Mouse (Mus musculus): ENCODE results near the gene Ophn1. TPM values are rescaled to one million over a fixed set of nuclear protein-coding genes. Genes with fewer than 3 reads are reported as not detected.

Ophn1 gene
- polyA plus RNA-seq, 1 experiment from 2014 or later: 10.2 TPM

DNA sequence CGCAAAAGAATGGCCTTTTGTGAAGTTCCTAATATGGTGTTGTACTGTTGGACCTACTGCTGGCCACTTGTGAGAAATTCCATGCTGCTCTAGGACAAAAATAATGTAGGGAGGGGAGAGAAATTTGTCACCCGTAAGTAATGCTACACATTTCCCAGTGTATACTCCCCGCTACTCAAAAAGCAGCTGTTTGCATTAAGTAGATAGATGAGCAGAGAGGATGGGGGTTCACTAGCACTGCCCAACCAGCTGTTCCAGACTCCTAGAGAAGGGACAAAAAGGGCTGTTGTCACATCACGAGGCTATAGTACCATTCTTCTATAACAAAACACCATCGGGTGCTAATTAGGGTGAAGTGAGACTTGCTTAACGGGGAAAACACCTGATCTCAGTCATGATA, 15.7 kb downstream of the Ophn1 start:
- no peaks in the 10 kb centered on the region for H3K4me1 ChIP-seq (replicated peaks)
- H3K27ac ChIP-seq: no peak overlapping the region
- H3K27me3 ChIP-seq (replicated peaks): no peaks in the 10 kb centered on the region
- no peaks in the 10 kb centered on the region for H3K36me3 ChIP-seq
- no peak for ATAC-seq
- H3K4me2 ChIP-seq (replicated peaks): no peak overlapping the region
- no peak overlapping the region for H3K9ac ChIP-seq
- no peaks in the 10 kb centered on the region for H3K9me3 ChIP-seq
- H3K4me3 ChIP-seq (replicated peaks): no peak overlapping the region
- 67% methylated on average over 6 of the region's 6 CpGs for WGBS

DNA sequence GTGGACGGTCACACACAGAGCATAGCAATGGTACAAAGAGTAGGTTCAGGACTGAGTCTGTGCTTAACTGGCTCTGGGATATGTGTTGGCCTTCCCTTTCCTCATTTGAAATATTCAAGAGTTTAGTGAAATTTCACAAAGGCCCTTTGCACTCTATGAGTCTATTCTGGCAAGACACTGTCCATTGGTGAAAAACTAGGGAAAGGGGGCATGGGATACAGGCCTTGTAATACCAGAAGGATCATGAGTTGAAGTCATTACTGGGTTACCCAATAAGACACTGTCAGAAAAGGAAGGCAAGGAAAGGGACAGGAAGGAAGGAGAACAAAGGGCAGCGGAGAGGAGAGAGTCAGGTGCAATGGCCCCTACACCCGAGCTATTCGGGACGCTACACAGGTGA, 16.7 kb downstream of the Ophn1 start:
- no peak overlapping the region for H3K27ac ChIP-seq
- H3K4me3 ChIP-seq (replicated peaks): no peak overlapping the region
- no peaks in the 10 kb centered on the region for H3K4me1 ChIP-seq (replicated peaks)
- no peak overlapping the region for H3K9ac ChIP-seq
- no peak for ATAC-seq
- H3K9me3 ChIP-seq: no peaks in the 10 kb centered on the region
- WGBS: 90% methylated on average over 5 of the region's 5 CpGs
- H3K36me3 ChIP-seq: no peaks in the 10 kb centered on the region
- no peak overlapping the region for H3K4me2 ChIP-seq (replicated peaks)
- H3K27me3 ChIP-seq (replicated peaks): no peaks in the 10 kb centered on the region

DNA sequence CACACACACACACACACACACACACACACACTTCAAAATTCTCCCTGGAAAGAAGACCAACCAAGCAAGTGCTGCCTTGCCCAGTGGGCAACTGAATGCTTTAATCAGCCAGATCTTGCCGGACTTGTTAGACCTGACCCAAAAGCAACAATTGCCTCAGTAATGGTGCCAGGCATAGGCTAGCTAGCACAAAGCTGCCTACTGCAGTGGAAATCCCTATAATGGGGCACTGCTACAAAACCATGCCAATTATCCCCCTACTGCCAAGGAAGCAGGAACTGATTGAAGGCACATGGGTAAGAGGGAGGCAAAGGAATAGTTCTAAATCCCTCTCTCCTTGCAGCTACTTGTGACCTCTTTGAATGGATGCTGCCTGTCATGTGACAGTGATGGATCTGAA, 18.8 kb downstream of the Ophn1 start:
- Histone ChIP-seq H3K27ac (no peak overlapping the region), H3K4me3 (replicated peaks) (no peak overlapping the region), H3K36me3 (no peaks in the 10 kb centered on the region), H3K27me3 (replicated peaks) (no peaks in the 10 kb centered on the region), H3K4me2 (replicated peaks) (no peak overlapping the region), H3K9me3 (no peaks in the 10 kb centered on the region), H3K4me1 (replicated peaks) (no peaks in the 10 kb centered on the region), H3K9ac (no peak overlapping the region)
- no peak for ATAC-seq
- WGBS: 83% methylated on average over 1 of the region's 1 CpGs

DNA sequence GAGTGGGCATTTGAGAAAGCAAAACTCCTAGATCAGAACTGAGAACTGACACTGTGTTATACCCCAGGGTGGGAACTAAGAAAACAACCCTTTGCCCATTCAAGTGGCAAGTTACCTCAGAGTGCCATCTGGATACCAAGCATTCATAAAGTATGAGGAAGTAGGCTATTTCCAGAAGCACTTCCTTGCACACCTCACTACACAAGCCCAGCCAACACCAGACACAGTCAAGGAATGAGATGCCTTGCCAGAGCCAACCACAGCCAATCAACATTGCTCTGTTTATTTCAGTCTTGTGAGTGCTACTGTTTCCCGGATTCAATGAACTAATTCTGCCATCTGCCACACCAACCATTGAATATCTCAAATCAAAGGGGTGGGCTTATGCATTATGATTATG, 20.3 kb downstream of the Ophn1 start:
- no peak for ATAC-seq
- no peaks in the 10 kb centered on the region for H3K36me3 ChIP-seq
- H3K4me1 ChIP-seq (replicated peaks): no peaks in the 10 kb centered on the region
- no peaks in the 10 kb centered on the region for H3K27me3 ChIP-seq (replicated peaks)
- no peak overlapping the region for H3K4me3 ChIP-seq (replicated peaks)
- 76% methylated on average over 1 of the region's 1 CpGs for WGBS
- no peaks in the 10 kb centered on the region for H3K9me3 ChIP-seq
- no peak overlapping the region for H3K4me2 ChIP-seq (replicated peaks)
- no peak overlapping the region for H3K9ac ChIP-seq
- no peak overlapping the region for H3K27ac ChIP-seq

DNA sequence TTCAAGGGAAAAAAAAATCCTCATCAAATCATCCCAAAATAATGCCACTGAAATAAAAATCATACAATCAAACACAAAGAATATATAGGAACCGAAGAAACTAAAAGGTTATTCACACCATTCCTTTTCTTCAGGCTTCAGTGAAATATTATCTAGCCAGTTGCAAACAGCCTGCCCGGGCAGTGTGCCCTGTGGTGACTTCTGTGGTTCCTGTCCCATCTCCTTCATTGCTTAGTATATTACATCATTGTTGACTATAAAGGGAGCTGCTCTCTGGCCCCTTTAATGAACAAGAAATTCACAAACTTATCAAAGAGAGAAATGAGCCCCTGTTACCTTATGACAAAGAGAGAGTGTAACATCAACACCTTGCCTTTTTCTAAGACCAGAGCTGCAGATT, 21.1 kb downstream of the Ophn1 start:
- no peaks in the 10 kb centered on the region for H3K9me3 ChIP-seq
- no peak for ATAC-seq
- no peak overlapping the region for H3K27ac ChIP-seq
- H3K4me2 ChIP-seq (replicated peaks): no peak overlapping the region
- no peaks in the 10 kb centered on the region for H3K4me1 ChIP-seq (replicated peaks)
- H3K9ac ChIP-seq: no peak overlapping the region
- H3K27me3 ChIP-seq (replicated peaks): no peaks in the 10 kb centered on the region
- H3K36me3 ChIP-seq: no peaks in the 10 kb centered on the region
- 86% methylated on average over 2 of the region's 2 CpGs for WGBS
- no peak overlapping the region for H3K4me3 ChIP-seq (replicated peaks)

DNA sequence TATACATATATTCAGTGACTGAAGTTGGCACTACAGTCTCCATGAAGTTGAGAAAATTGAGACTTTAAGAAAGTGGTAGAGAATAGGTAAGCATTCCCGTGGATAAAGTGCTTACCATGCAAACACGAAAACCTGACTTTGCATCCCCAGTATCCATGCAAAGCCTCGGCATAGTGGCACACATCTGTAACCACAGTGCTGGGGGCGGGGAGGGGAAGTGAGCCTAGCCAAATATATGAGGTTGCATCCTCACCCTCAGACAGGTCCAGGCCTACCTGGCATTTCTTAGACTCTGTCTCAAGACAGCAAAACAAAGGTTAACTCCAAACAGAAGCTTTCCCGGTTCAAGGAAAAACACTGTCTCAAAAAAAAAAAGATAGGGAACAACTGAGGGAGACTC, 21.7 kb downstream of the Ophn1 start:
- no peaks in the 10 kb centered on the region for H3K4me1 ChIP-seq (replicated peaks)
- H3K36me3 ChIP-seq: no peaks in the 10 kb centered on the region
- no peaks in the 10 kb centered on the region for H3K27me3 ChIP-seq (replicated peaks)
- ATAC-seq: no peak
- no peak overlapping the region for H3K9ac ChIP-seq
- no peak overlapping the region for H3K4me3 ChIP-seq (replicated peaks)
- 83% methylated on average over 5 of the region's 5 CpGs for WGBS
- H3K9me3 ChIP-seq: no peaks in the 10 kb centered on the region
- no peak overlapping the region for H3K4me2 ChIP-seq (replicated peaks)
- H3K27ac ChIP-seq: no peak overlapping the region

DNA sequence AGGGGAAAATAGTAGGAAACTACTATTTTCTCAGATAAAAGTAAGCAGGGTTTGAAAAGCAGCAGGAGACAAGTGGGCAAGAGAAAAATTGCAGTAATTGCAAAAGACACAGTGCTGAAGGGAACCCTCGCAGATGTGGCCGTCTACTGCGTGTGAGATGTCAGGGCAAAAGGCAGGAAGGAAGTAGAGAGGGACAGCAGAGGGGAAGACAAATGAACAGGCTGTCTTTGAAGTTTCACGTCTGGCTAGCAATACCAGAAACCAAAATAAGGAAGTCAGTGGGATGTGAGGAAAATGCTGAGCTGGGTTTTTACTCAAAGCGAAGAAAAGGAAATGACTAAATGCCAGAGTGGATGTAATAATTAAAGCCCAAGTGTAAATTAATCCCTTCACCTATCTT, 30.7 kb downstream of the Ophn1 start:
- H3K27ac ChIP-seq: no peak overlapping the region
- H3K4me3 ChIP-seq (replicated peaks): no peak overlapping the region
- no peak overlapping the region for H3K4me2 ChIP-seq (replicated peaks)
- H3K36me3 ChIP-seq: no peaks in the 10 kb centered on the region
- H3K9me3 ChIP-seq: no peaks in the 10 kb centered on the region
- H3K27me3 ChIP-seq (replicated peaks): no peaks in the 10 kb centered on the region
- no peaks in the 10 kb centered on the region for H3K4me1 ChIP-seq (replicated peaks)
- H3K9ac ChIP-seq: no peak overlapping the region
- no peak for ATAC-seq
- WGBS: 45% methylated on average over 5 of the region's 5 CpGs

DNA sequence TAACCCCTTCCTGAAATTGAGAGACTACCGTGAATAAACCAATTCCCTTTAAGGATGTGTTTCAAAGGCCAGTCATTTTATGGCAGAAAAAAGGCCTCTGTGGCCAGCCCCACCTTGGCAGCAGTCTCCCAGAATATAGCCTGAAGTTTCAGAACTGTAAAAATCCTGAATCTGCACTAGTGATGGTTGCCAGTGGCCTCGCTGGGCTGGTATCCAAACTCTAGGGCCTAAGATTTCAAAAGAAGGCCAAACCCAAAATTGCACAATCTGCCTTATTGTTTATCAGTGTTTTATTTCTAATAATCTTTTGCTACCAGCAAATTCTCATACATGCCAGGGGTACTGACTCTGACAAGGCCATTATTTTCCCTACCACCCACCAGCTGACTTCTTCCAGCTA, 34.8 kb downstream of the Ophn1 start:
- Histone ChIP-seq H3K4me3 (replicated peaks) (no peak overlapping the region), H3K9me3 (no peaks in the 10 kb centered on the region), H3K4me2 (replicated peaks) (no peak overlapping the region), H3K36me3 (no peaks in the 10 kb centered on the region), H3K4me1 (replicated peaks) (no peaks in the 10 kb centered on the region), H3K27ac (no peak overlapping the region), H3K27me3 (replicated peaks) (no peaks in the 10 kb centered on the region), H3K9ac (no peak overlapping the region)
- WGBS: 81% methylated on average over 2 of the region's 2 CpGs
- no peak for ATAC-seq

DNA sequence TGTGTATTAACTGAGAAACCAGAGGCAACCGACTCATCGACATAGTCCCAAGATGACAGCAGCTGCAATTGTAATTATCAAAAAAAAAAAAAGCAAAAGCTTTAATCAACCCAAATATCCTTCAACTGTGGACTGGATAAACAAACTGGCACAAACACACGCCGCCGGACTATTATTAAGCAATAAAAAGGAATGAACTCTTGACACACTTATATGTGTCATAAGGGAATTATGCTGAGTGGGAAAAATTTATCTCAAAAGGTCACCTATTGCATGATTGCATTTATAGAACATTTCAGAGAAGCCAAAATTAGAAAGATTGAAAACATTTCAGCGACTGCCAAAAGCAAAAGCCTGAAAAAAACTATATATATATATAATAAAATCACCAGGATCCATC, 40.0 kb downstream of the Ophn1 start:
- no peaks in the 10 kb centered on the region for H3K9me3 ChIP-seq
- no peak overlapping the region for H3K4me3 ChIP-seq (replicated peaks)
- 75% methylated on average over 6 of the region's 6 CpGs for WGBS
- no peak overlapping the region for H3K9ac ChIP-seq
- no peak for ATAC-seq
- H3K4me2 ChIP-seq (replicated peaks): no peak overlapping the region
- no peaks in the 10 kb centered on the region for H3K4me1 ChIP-seq (replicated peaks)
- H3K27ac ChIP-seq: no peak overlapping the region
- no peaks in the 10 kb centered on the region for H3K27me3 ChIP-seq (replicated peaks)
- H3K36me3 ChIP-seq: no peaks in the 10 kb centered on the region

DNA sequence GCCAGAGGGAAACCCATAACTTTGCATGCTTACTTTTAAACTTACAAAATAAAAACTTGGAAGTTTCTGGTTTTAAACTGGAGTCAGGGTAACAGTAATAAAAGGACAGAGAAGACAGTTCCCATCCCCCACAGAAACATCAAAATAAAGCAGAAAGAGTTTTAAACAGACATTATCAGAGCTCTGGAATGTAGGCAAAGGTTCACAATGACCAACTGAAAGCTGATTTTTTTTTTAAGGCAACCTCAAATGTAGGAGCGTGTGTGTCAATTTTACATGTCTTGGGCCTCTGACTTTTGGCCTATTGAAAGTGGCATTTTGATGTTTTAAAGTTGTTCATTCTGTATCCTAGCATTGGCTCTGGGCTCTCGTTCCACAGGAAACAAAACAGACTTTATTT, 49.2 kb downstream of the Ophn1 start:
- no peak overlapping the region for H3K27ac ChIP-seq
- H3K4me2 ChIP-seq (replicated peaks): no peak overlapping the region
- no peaks in the 10 kb centered on the region for H3K9me3 ChIP-seq
- H3K36me3 ChIP-seq: no peaks in the 10 kb centered on the region
- no peak overlapping the region for H3K4me3 ChIP-seq (replicated peaks)
- no peaks in the 10 kb centered on the region for H3K4me1 ChIP-seq (replicated peaks)
- no peaks in the 10 kb centered on the region for H3K27me3 ChIP-seq (replicated peaks)
- H3K9ac ChIP-seq: no peak overlapping the region
- ATAC-seq: no peak
- WGBS: 56% methylated on average over 2 of the region's 2 CpGs

DNA sequence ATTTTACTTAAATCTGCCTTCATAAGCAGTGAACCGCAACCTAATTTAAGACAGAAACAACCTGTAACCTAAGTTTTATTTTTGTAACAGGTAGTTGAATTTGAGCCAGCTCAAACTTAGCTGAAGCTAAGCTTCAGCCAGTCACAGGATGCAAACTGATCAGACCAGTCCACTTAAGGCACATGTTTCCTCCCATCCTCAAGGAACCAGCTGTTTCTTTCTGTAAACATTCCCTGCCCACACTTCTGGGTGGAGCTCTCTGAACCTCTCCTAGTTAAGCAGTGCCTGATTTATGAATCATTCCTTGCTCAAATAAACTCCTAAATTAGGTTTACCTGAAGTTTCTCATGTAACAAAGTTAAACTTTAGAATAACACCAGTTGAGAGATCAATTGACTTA, 54.8 kb downstream of the Ophn1 start:
- no peak overlapping the region for H3K4me3 ChIP-seq (replicated peaks)
- H3K27ac ChIP-seq: no peak overlapping the region
- no peaks in the 10 kb centered on the region for H3K36me3 ChIP-seq
- H3K4me1 ChIP-seq (replicated peaks): no peaks in the 10 kb centered on the region
- no peak for ATAC-seq
- no peak overlapping the region for H3K9ac ChIP-seq
- H3K9me3 ChIP-seq: no peaks in the 10 kb centered on the region
- no peak overlapping the region for H3K4me2 ChIP-seq (replicated peaks)
- 91% methylated on average over 1 of the region's 1 CpGs for WGBS
- no peaks in the 10 kb centered on the region for H3K27me3 ChIP-seq (replicated peaks)

DNA sequence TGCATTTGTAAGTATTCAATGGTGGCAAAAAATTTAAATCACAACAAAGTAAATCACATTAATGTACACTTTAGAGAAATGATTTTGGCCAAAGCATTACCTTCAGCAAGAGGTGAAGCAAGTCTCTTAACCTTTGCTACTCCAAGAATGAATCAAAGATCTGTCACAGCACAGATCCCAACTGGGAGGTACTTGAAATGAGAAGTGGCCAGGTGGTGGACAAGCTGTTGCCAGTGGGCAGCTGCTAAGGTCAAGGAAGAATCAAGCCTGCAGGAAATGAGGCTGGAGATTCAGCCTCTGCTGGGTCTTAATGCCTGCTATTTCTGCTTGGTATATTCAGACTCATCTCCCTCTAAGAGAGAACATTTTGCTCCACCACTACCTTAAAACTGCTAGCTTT, 87.0 kb downstream of the Ophn1 start:
- Histone ChIP-seq H3K9me3 (no peaks in the 10 kb centered on the region), H3K36me3 (no peaks in the 10 kb centered on the region), H3K4me1 (replicated peaks) (no peaks in the 10 kb centered on the region), H3K27ac (no peak overlapping the region), H3K4me2 (replicated peaks) (no peak overlapping the region), H3K4me3 (replicated peaks) (no peak overlapping the region), H3K9ac (no peak overlapping the region), H3K27me3 (replicated peaks) (no peaks in the 10 kb centered on the region; the same call in 1 of the 2 replicates)
- no peak for ATAC-seq

DNA sequence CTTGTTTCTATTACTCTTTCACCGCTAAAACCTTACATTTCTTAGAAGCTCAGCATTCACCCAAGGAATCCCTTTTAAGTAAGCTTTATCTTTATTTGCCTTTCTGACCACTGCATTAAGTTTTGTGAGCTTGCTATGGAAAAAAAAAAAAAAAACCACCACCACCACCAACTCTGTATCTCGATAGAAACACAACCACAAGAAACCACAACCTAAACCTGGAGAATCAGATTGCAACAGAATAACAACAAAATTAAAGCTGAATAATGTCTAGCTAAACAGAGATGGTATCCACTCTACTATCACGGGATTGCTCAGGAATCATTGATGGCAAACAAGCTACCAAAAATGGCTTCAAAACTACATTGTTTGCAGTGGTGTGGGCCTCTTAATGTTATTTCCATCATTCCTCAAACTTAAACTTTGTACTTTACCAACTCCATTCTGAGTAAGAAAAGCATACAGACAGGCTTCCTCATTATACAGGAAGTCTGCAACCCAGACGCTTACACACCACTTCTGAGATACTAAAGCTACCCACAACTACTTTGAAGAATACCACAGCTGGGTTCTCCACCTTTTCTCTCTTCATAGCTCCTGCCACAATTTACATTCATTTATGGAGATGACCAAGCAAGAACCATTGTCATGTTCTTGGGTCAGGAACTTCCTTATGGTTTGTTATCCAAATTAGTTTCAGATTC, 116.4 kb downstream of the Ophn1 start:
- ATAC-seq: no peak

More for the DNA sequence above, 116.4 kb downstream of the Ophn1 start:
- no peaks in the 10 kb centered on the region for H3K27me3 ChIP-seq (replicated peaks)
- H3K4me2 ChIP-seq (replicated peaks): no peak overlapping the region
- 79% methylated on average over 4 of the region's 4 CpGs for WGBS
- no peaks in the 10 kb centered on the region for H3K36me3 ChIP-seq
- H3K9ac ChIP-seq: no peak overlapping the region
- no peak overlapping the region for H3K4me3 ChIP-seq (replicated peaks)
- H3K9me3 ChIP-seq: no peaks in the 10 kb centered on the region
- H3K4me1 ChIP-seq (replicated peaks): no peaks in the 10 kb centered on the region
- H3K27ac ChIP-seq: no peak overlapping the region
